Mouse (Mus musculus): Measurements from ENCODE around the gene Myh15.

- no peak for TF ChIP-seq POLR2A (IDR thresholded peaks at IDR 0.05; ENCODE audit: insufficient read depth, low read depth, low read length)
- no peak for TF ChIP-seq CTCF (IDR thresholded peaks at IDR 0.05)
- TF ChIP-seq EP300 (IDR thresholded peaks at IDR 0.05; ENCODE audit: insufficient read depth, low read depth, low read length): no peak
These were observed 16.6 kb upstream of the Myh15 start for GRCm38 (mm10) chr16:49040554-49041221.
